Mouse (Mus musculus) gastrocnemius, postnatal 36 days (tissue): ENCODE results near the gene Sectm1b. TPM values are rescaled to one million over a fixed set of nuclear protein-coding genes. Genes with fewer than 3 reads are reported as not detected.
"Not testable (repeated sequence)": the region's sequence is repeated elsewhere in the genome, so short reads cannot be mapped to it uniquely, and the experiment has no call there.

Experiments used
- DNase-seq, 2 experiments: peaks; one replicate each; pipeline ENCODE4 v3.0.0; 2022
- intact Hi-C: fragments of 180-260 bp; cut with DNase I; formaldehyde crosslinking; loops from one replicate; pipeline ENCODE4 v1.15.1; 2025
- long read RNA-seq, 2 experiments: library from polyadenylated mRNA; stranded (forward); transcript quantifications; one replicate each; pipeline ENCODE4 v2.0.0; 2021
- total RNA-seq, 2 experiments: library from RNA; stranded (reverse); gene quantifications; 2 replicates each; pipeline ENCODE4 v1.2.3; 2021

Gene Sectm1b
- total RNA-seq: not detected
- long read RNA-seq, experiment 1: 0 reads
- long read RNA-seq, experiment 2: 0 reads

DNA sequence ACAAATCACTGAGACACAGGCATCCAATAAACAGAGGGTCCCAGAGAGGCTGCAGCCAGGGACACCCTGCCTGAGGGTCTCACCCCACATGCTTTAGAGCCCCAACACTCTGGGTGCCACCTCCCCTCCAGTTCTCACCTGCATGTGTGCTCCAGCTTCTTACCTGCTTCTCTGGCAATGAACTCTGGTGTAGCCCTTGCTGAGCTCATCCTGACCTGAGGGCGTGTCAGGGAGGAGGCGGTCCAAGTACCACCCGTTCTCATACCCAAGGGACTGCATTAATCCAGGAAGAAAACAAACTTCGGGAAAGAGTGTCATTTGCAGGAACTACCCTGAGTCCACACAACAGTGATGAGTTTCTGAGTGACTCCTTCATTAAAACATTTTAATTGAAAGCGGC, at the start of gene Sectm1b:
Sectm1b (minus strand) TSS at position 191 of the 400 bp plus-strand sequence.
- intact Hi-C loops: no loop called here
- no peak for DNase-seq

DNA sequence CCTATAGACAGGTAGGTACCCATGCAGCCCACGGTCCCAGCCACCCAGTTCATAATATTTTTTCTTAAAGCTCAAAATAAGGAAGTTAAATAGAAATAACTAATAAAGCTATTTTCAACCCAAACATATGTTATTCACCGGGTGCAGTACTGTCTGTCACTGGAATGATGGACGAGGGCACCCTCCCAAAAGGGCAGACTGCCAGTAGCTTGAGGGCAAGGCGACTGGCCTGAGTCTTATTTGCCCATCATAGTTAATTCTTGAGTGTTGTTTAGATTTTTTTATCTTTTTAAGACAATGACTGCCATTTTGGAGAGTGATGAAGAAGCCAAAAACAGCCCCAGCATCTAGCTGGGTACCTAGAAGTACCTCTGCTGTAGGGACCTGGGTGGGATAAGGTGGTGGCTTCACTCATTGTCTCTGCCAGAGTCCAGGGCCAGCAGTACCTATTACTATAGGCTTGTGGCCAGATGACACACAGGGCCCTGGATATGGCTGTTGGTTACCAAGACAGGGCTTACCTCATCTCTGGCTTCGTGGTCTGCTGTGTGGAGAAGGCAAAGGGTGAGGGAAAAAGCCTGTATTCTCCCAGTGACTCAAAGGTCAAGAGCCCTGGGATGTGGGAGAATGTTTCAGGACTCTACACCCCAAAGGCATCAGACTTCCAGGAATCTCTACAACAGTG, 48.9 kb upstream of the Sectm1b start:
- intact Hi-C loops: no loop called here
- DNase-seq: no peak

DNA sequence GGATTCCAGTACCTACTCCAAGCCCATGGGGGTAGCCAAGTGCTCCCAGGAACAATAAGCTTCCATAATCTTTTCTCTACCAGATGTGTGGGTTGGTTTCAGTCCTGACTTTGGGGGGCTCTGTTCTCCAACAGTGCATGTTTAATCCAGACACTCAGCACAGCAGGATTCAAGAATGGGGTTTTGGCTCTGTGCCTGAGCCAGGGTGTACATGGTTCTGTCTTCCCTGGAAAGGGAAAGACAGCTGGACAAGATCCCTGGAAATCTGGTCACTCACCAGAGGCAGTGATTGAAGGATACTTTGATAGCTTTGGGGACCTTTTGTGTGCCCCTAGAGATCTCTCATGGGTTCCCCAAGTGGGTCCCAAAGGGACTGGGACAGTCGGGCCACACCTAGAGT, 48.2 kb upstream of the Sectm1b start:
- DNase-seq: no peak
- intact Hi-C loops: no loop called here

GRCm38 (mm10) chr11:121111051-121111450, 47.7 kb upstream of the Sectm1b start:
- intact Hi-C loops: no loop called here

GRCm38 (mm10) chr11:121109986-121110385, 46.6 kb upstream of the Sectm1b start:
- intact Hi-C loops: no loop called here
- no peak for DNase-seq

More at GRCm38 (mm10) chr11:121111051-121111450, 47.7 kb upstream of the Sectm1b start:
- no peak for DNase-seq

DNA sequence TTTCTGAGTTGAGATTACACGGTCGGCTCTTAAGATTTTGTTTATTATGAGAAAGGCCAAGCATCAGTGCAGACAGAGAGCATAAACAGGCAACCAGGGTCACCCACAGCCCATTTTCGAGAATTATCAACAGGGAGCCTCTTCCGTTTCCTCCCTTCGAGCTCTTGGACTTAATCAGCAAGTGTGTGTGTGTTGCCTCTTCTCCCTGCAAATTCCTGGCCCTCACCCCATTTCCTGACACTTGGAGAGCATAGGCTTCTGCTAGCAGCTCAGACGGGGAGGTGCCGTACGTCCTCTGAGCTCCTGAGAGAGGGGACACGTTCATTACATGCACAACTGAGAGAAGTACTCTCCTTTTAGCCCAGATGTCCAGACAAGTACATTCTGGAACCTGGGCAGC, 44.7 kb upstream of the Sectm1b start:
- no peak for DNase-seq
- intact Hi-C loops: no loop called here

DNA sequence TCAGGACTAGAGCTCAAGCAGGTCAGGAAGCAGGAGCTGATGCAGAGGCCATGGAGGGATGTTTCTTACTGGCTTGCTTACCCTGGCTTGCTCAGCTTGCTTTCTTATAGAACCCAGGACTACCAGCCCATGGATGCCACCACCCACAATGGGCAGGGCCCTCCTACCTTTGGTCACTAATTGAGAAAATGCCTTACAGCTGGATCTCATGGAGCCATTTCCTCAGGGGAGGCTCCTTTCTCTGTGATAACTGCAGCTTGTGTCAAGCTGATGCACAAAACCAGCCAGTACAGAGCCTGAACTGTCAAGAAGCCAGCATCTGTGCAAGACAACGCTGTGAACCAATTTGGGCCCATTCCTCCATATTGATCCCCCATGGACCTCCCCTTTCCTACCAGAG, 43.9 kb upstream of the Sectm1b start:
- DNase-seq: not testable (repeated sequence)

GRCm38 (mm10) chr11:121101124-121101805, 37.9 kb upstream of the Sectm1b start:
- intact Hi-C loops: no loop called here
- DNase-seq: no peak

More for the DNA sequence above, 43.9 kb upstream of the Sectm1b start:
- intact Hi-C loops: not testable (repeated sequence)

DNA sequence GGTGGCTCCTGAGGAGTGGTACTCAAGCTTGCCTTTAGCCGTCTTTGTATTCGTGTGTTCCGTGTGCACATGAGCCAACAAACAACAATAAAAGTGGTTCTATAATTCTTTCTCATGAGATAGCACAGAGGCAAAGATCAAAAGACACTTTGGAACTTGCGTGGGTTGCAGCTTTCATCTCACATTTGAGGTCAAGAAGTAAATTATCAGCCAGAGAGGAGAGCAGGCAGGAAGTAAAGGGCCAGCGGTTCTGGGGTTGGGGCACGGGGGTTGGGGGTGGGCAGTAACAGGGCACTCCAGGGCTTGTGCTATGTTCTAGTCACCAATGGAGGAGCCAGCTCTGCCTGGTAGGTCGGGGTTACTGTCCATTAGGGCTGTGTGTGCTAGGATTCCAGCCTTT, 37.3 kb upstream of the Sectm1b start:
- no peak for DNase-seq
- intact Hi-C loops: no loop called here

GRCm38 (mm10) chr11:121099762-121100161, 36.4 kb upstream of the Sectm1b start:
- DNase-seq: no peak
- intact Hi-C loops: no loop called here

DNA sequence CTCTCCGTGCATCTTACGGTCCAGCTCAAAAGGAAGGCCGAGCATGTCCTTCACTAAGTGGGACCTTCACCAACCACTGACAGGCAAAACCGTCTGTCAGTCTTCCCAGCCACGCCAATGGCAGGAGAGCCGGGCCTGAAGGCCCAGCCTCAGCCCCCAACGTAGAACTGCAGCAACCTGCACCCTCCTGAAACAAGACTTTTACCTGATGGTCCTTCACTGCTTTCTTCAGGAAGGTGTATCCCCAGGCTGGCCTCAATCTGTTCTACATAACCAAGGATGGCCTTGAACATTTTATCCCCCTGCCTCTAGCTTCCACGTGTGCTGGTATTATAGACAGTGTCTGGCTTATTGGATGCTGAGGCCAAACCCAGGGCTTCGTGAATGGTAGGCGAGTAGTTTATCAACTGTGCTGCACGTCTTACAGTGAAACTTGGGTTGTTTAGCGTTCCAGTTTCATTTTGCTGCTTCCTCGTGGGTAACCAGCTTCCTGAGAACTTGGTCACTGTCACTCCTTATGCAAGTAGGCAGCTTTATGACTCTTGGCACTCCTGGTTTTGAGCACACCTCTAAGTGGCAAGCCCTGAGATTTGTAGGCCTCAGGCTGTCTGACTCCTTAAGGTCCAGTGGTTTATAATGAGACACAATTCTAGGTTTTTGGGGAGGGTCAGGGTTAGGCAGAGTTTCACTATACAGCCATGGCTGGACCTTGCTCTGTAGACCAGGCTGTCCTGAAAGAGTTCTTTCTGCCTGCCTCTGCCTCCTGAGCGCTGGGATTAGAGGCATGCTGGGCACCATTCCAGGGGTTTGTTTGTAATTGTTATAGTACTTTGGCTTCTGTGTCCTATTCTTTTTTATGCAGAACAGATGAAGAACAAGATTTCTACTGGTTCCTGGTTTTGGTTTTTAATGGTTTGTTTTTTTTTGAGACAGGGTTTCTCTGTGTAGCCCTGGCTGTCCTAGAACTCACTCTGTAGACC, 29.5 kb upstream of the Sectm1b start:
- intact Hi-C loops: no loop called here
- no peak for DNase-seq

GRCm38 (mm10) chr11:121090943-121091342, 27.6 kb upstream of the Sectm1b start:
- intact Hi-C loops: no loop called here
- DNase-seq: no peak

DNA sequence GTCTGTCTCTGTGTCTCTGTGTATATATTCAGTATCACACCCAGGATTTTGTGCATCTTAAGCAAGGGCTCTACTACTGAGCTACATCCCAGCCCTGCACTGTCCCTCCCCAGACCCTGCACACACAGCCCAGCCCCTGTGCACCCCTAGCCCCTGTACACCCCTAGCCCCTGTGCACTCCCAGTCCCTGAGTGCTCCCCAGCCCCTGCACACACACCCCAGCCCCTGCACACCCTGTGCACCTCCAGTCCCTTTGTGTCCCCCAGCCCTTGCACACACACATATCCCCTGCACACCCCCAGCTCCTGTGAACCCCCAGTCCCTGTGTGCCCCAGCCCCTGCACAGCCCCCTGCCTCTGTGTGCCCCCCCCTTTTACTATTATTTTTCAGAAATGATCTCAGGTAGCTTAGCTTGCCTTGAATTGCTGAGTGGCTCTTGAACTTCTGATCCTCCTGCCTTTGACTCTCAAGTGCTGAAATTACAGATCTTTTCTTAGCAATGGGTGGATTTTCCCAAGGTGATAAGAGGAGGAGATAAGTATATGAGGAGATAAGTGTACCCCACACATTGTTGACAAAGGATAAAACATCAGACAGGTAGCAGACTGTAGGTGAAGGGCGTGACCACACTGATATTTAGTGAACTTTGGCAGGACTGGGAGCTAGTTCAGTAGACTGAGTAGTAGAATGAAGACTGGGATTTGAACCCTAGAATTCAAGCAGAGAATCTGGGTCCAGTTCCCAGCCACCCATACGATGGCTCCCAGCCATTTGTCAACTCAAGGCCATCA, 26.6 kb upstream of the Sectm1b start:
- intact Hi-C loops: no loop called here
- DNase-seq: no peak

GRCm38 (mm10) chr11:121088997-121089396, 25.6 kb upstream of the Sectm1b start:
- intact Hi-C loops: no loop called here
- no peak for DNase-seq

- intact Hi-C loops: no loop called here
Observed at GRCm38 (mm10) chr11:121086296-121086695, 22.9 kb upstream of the Sectm1b start.

GRCm38 (mm10) chr11:121085181-121085580, 21.8 kb upstream of the Sectm1b start:
- intact Hi-C loops: no loop called here
- no peak for DNase-seq

More at GRCm38 (mm10) chr11:121086296-121086695, 22.9 kb upstream of the Sectm1b start:
- no peak for DNase-seq

DNA sequence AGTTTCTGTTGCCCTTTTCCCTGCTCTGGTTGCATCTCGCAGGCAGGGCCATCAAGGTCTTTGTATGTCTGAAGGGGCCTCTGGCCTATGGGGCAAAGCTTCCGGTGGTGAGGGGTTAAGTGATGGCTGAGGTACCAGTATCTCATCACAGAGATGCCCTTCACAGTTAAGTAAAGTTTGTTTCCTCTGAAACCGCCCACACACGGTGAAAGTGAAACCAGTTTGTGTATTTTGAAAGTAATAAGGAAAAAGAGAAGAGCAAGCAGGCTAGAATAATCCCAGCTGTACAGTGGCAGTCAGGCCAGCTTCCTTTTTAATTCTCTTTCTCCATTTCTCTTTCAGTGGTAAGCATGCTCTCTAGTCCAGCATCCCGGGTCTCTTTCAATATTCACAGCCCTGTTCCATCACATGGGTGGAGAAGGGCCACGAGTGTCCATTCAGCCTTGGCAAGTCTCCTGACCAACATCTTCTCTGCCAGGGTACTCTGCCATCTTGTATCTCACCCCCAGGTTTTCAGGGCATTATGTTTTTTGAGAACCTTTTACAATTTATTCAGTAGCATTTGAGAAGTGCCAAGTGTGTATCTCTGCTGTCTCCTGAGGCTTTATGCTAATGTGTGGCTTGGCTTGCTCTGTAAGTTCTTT, 19.6 kb upstream of the Sectm1b start:
- intact Hi-C loops: no loop called here
- no peak for DNase-seq

DNA sequence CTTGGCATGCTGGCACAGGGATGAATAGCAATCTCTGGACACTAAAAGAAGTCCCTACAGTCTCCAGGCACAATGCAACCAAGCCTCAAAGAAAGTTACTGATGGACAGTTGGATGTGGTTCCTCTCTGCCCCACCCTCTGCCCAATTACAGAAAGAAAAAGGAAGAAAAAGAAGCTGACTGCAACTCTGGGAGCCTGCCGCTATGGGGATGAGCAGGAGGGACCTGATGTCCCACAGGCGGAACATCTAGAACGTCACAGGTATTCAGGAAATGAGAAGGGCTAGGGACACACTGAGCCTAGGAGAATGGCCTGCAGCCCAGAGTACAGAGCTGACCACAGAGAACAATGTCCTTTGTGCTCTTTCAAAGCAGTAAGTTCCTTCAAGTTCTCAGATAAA, 18.9 kb upstream of the Sectm1b start:
- no peak for DNase-seq

GRCm38 (mm10) chr11:121081120-121081519, 17.8 kb upstream of the Sectm1b start, which contains the start of gene Sectm1a:
Gene Sectm1a (minus strand): TSS chr11:121081220.
- intact Hi-C loops: no loop called here

More for the DNA sequence above, 18.9 kb upstream of the Sectm1b start:
- intact Hi-C loops: no loop called here

More at GRCm38 (mm10) chr11:121081120-121081519, 17.8 kb upstream of the Sectm1b start, which contains the start of gene Sectm1a:
- DNase-seq: no peak
